Mouse (Mus musculus) spleen, adult 2 months (tissue): ENCODE measurements around the gene Mtfmt. TPM values are rescaled to one million over a fixed set of nuclear protein-coding genes. Genes with fewer than 3 reads are reported as not detected.

Source experiments
- DNase-seq, 2 experiments: peaks; one replicate each; pipeline versions ENCODE4 v3.0.0 to v3.0.0-alpha.2; 2012 to 2021; ENCODE audit warnings: low spot score in 2 of 2, low read depth in 1 of 2
- H3K27ac ChIP-seq: fragments of 200-500 bp; 2 replicates; pipeline ENCODE4 v1.5.1; 2012; ENCODE audit warnings: low read length, inconsistent platforms; ENCODE audit not compliant: insufficient read depth
- H3K27me3 ChIP-seq: fragments of 200-500 bp; 2 replicates; pipeline ENCODE4 v1.6.1; 2012; ENCODE audit warnings: mild to moderate bottlenecking, moderate library complexity, low read length, inconsistent platforms; ENCODE audit not compliant: control insufficient read depth, insufficient read depth
- H3K36me3 ChIP-seq: fragments of 200-500 bp; 2 replicates; pipeline ENCODE4 v1.6.1; 2012; ENCODE audit warnings: mild to moderate bottlenecking, low read length, inconsistent platforms; ENCODE audit not compliant: control insufficient read depth, insufficient read depth
- H3K4me1 ChIP-seq: fragments of 200-500 bp; 2 replicates; pipeline ENCODE4 v1.6.1; 2011; ENCODE audit warnings: inconsistent platforms; ENCODE audit not compliant: control insufficient read depth, insufficient read depth, insufficient read length
- H3K4me3 ChIP-seq: fragments of 200-500 bp; 2 replicates; pipeline ENCODE4 v1.5.1; 2011; ENCODE audit warnings: mild to moderate bottlenecking, inconsistent platforms; ENCODE audit not compliant: insufficient read depth, insufficient read length; ENCODE audit errors: extremely low read depth
- CTCF ChIP-seq: fragments of 200-500 bp; IDR thresholded peaks from 2 replicates; pipeline ENCODE4 v1.5.1; 2011; ENCODE audit warnings: mild to moderate bottlenecking, inconsistent platforms; ENCODE audit not compliant: insufficient read depth, insufficient read length, insufficient replicate concordance; ENCODE audit errors: extremely low read depth
- POLR2A ChIP-seq: fragments of 200-500 bp; IDR thresholded peaks from 2 replicates; pipeline ENCODE4 v1.6.1; 2011; ENCODE audit warnings: low read depth, low read length, inconsistent platforms
- WGBS: fragments of 180-500 bp; shearing (Covaris S2); methylation state at CpG from one replicate; pipeline ENCODE4 v1.1.7; 2018; 5-methylcytosine and 5-hydroxymethylcytosine counted together
- polyA plus RNA-seq: library from polyadenylated mRNA; depleted of rRNA; stranded (reverse); fragments of >200 nt; gene quantifications from 2 replicates; pipeline ENCODE4 v1.2.3, GENCODE M21; 2012

Mtfmt gene
- polyA plus RNA-seq, 1 experiment: 7.8 TPM

GRCm38 (mm10) chr9:65465241-65465640 is 29.7 kb downstream of the Mtfmt start:
- DNase-seq: no peak
- Histone ChIP-seq H3K27ac (no peak overlapping the region), H3K4me3 (no peak overlapping the region), H3K27me3 (no peaks in the 10 kb centered on the region), H3K36me3 (peaks cover 22% of the 10 kb centered on the region), H3K4me1 (peaks cover 4% of the 10 kb centered on the region; the same call in 1 of the 2 replicates)
- no peak for TF ChIP-seq CTCF
- no peak for TF ChIP-seq POLR2A
- WGBS: 89% methylated on average over 2 of the region's 2 CpGs

- H3K27me3 ChIP-seq: no peaks in the 10 kb centered on the region
- no peak overlapping the region for H3K4me3 ChIP-seq
- peaks cover 22% of the 10 kb centered on the region for H3K36me3 ChIP-seq
- WGBS: 88% methylated on average over 11 of the region's 11 CpGs
- H3K27ac ChIP-seq: no peak overlapping the region
- no peak for TF ChIP-seq POLR2A
- no peak for TF ChIP-seq CTCF
- no peaks in the 10 kb centered on the region for H3K4me1 ChIP-seq
- no peak for DNase-seq
Measured at GRCm38 (mm10) chr9:65467686-65468085, 32.1 kb downstream of the Mtfmt start.

GRCm38 (mm10) chr9:65472769-65473168 is 37.2 kb downstream of the Mtfmt start:
- no peaks in the 10 kb centered on the region for H3K27me3 ChIP-seq
- no peak overlapping the region for H3K27ac ChIP-seq
- H3K36me3 ChIP-seq: peaks cover 24% of the 10 kb centered on the region
- TF ChIP-seq CTCF (no peak), POLR2A (no peak)
- no peak for DNase-seq
- H3K4me3 ChIP-seq: no peak overlapping the region
- 84% methylated on average over 4 of the region's 4 CpGs for WGBS
- H3K4me1 ChIP-seq: no peaks in the 10 kb centered on the region

- no peak overlapping the region for H3K27ac ChIP-seq
- peaks cover 42% of the 10 kb centered on the region for H3K36me3 ChIP-seq
- no peak overlapping the region for H3K4me3 ChIP-seq
- no peak for DNase-seq
- TF ChIP-seq POLR2A (no peak), CTCF (no peak)
- H3K27me3 ChIP-seq: no peaks in the 10 kb centered on the region
- no peaks in the 10 kb centered on the region for H3K4me1 ChIP-seq
- WGBS: 89% methylated on average over 8 of the region's 8 CpGs
Measured at GRCm38 (mm10) chr9:65479158-65479557, 43.6 kb downstream of the Mtfmt start.

DNA sequence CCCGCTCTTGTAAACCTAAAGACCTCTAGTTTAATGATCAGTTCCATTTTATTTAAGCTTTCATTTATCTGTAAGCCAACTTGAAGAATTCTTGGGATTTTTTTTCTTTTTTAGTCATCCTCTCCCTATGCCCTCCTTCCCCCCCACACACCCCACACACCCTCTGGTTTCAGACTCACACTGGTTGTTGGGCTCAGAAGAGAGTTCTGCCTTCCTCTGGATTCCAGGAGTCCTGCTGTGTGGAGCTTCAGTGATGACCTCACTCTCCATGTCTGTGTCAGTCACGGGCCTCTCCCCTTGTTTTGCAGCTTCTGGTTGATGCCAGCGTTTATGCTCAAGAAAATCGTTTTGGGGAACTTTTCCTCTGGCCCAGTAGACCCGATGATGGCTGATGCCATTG is 44.5 kb downstream of the Mtfmt start:
- TF ChIP-seq CTCF (no peak), POLR2A (no peak)
- Histone ChIP-seq H3K4me3 (no peak overlapping the region), H3K4me1 (no peaks in the 10 kb centered on the region), H3K36me3 (peaks cover 49% of the 10 kb centered on the region), H3K27me3 (no peaks in the 10 kb centered on the region), H3K27ac (no peak overlapping the region)
- no peak for DNase-seq
- 88% methylated on average over 5 of the region's 5 CpGs for WGBS

DNA sequence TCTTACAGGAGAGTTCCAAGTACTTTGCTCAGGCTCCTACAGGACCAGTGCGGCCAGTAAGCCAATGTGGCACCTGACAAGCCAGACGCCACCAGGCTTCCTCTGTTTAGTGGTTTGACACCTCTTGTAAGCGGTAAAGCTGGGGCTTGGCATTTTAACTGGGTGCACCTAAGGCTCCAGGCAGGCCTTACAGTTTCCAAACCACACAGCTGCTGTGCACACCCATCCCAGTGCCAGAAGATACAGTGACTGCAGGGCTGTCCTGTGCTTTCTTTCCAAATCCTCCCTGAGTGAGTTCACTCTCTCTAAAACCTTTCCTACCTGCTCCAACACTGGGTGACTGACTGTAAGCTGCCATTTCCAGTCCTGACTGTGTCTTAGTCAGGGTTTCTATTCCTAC is 55.9 kb downstream of the Mtfmt start:
- peaks cover 8% of the 10 kb centered on the region for H3K36me3 ChIP-seq
- no peak for TF ChIP-seq CTCF
- H3K27ac ChIP-seq: no peak overlapping the region
- H3K4me1 ChIP-seq: no peaks in the 10 kb centered on the region
- H3K27me3 ChIP-seq: no peaks in the 10 kb centered on the region
- no peak overlapping the region for H3K4me3 ChIP-seq
- no peak for DNase-seq
- 90% methylated on average over 3 of the region's 3 CpGs for WGBS

GRCm38 (mm10) chr9:65492351-65492750 is 56.8 kb downstream of the Mtfmt start:
- DNase-seq: no peak
- no peak overlapping the region for H3K4me3 ChIP-seq
- peaks cover 2% of the 10 kb centered on the region; the same call in 1 of the 2 replicates for H3K36me3 ChIP-seq
- TF ChIP-seq POLR2A: no peak
- no peak for TF ChIP-seq CTCF
- 84% methylated on average over 2 of the region's 2 CpGs for WGBS
- no peaks in the 10 kb centered on the region for H3K27me3 ChIP-seq
- H3K4me1 ChIP-seq: no peaks in the 10 kb centered on the region
- no peak overlapping the region for H3K27ac ChIP-seq
